Mouse (Mus musculus) megakaryocyte-erythroid progenitor cell, adult 5-6 weeks (primary cell): ENCODE measurements around the gene Cdh5. TPM values are rescaled to one million over a fixed set of nuclear protein-coding genes. Genes with fewer than 3 reads are reported as not detected.
"Not testable (repeated sequence)": the region's sequence is repeated elsewhere in the genome, so short reads cannot be mapped to it uniquely, and the experiment has no call there.

ENCODE experiments used
- ATAC-seq: replicated peaks from 2 replicates; pipeline ENCODE4 v1.8.0; 2016; ENCODE audit warnings: mild to moderate bottlenecking, inconsistent platforms; ENCODE audit not compliant: severe bottlenecking, poor library complexity, low FRiP score, low TSS enrichment
- total RNA-seq, 2 experiments: library from RNA; stranded (forward) in 1 of 2; stranded (reverse) in 1 of 2; fragments of 200-1000, 215-1000 nt in 1 of 2; fragments of >200 nt in 1 of 2; fragmentation: Nextera tagmentation in 1 of 2; gene quantifications; 2 replicates each; pipeline ENCODE4 v1.2.3; 2014 to 2017

The Cdh5 gene
- not detected in 2 replicates for total RNA-seq (2014; fragmentation: Nextera tagmentation)
- total RNA-seq (2017), result not detected in 2 replicates

DNA sequence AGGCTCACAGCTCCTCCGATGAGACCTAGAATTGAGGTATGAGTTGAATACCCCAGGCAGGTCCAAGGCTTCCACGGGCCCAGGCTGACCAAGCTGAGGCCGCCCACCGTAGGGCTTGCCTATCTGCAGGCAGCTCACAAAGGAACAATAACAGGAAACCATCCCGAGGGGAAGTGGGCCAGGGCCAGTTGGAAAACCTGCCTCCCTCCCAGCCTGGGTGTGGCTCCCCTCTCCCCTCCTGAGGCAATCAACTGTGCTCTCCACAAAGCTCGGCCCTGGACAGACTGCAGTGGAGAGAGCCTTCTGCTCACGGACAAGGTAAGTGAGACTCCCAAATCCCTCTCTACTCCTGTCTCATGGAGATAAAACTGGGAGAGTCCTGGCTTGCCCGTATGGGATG lies at the start of gene Cdh5:
Gene Cdh5, plus strand, starts transcription at position 211 of the 400 bp plus-strand sequence.
- no peak for ATAC-seq

DNA sequence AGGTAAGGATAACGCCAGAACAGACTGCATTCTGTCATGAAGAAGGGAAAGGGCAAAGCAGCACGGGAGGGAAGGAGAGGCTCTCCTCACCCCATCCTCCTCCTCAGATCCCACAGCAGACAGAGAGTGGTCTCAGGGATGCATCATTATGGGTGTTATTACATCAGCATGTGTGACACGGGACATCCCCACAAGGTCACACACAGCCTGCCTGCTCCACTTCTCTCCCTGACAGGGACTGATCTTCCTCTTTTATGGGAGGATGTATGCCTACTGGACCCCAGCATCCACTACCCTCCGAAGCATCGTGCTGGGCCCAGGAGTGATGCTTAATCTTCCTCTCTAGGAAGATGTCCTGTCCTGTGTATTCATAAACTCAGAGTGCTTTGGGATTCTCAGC lies 41.5 kb upstream of the Cdh5 start:
- ATAC-seq, result no peak

DNA sequence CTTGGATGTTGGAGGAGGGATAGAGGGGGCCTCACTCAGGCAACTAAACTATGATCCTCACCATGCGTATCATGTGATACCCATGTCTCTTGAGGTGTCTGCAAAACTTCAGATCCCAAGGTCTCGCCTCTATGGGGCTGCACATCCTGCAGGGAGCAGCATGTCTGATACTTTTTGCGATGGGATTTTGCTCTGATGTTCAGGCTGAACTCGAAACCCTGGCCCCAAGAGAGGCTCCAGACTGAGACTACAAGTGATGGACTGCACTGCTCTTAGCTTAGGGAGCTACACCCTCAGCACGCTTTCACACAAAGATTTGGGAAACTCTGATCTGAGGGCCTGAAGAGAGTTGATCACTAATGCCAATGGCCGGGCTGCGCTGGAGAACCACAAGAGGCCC lies 41.0 kb upstream of the Cdh5 start:
- ATAC-seq, result no peak

DNA sequence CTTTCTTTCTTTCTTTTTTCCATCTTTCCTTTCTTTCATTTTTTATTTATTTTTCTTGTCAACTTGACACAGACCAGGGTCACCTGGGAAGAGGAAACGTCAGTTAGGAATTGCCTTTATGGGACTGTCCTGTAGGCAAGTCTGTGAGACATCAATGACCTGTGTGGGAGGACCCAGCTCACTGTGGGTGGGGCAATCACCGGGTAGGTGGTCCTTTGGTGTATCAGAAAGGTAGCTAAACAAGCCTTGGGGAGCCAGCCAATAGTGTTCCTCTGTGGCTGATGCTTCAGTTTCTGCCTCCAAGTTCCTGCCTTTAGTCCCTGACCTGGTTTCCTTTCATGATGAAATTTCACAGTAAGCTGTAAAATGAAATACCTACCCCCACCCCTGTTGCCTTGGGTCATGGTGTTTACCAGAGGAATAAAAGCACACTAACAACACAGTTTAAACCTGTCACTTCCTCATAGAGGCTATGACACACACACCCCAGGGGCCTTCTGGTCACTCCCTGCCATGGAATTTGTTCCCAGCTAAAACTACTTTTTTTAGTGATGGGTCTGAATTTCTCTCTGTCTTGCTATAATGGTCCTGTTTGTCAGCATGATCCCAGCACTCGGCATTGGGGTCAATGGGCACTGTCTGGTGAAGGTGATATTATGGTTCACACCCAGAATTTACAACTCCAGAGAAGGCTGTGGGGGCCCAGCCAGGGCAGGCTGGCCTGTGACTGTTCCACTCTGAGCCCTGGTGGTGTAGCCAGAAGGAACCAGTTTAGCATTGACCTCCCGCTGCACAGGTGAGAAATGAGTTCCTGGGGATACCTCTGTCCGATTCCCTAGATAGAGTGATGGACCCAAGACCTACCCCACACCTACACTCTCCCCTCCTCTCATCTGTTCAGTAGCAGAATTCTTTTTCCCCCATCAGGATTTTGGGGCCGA lies 40.1 kb upstream of the Cdh5 start:
- no peak for ATAC-seq

DNA sequence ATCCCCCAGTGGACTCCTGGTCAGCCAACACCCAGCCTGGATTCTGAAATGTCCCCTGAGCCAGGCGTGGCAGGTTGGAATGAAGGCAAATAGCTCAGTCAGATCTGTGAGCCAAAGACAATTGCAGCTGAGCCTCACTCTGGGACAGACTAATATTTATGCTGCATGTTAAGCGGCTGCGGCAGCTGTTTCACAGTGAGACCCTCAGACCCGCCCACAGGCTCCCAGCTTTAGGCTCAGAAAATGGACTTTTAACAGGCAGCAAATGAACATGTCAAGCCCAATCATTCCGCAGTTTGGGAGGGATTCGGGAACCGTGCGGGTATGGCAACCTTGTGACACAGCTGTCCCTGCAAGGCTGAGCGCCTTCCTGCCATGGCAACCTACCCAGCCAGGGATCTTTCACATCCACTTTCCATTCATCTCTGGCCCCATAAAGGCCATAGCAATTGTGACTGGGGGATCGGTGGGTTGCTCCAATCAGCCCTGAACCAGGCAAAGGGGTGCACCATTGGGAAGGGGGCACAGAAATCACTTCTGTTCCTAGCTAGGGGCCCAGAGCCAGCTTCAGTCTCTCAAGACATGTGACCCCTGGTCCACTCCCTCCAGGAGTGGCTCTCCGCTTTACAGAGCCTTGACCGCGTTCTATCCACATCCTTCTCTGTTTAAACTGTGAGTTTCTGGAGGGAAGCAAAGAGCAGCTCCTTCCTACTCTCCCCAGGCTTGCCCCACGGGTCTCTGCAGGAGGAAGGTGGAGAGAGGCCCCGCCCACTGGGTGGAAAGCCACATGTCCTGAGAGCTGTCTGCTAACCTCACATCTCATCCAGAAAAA lies 39.2 kb upstream of the Cdh5 start:
- ATAC-seq, result no peak

DNA sequence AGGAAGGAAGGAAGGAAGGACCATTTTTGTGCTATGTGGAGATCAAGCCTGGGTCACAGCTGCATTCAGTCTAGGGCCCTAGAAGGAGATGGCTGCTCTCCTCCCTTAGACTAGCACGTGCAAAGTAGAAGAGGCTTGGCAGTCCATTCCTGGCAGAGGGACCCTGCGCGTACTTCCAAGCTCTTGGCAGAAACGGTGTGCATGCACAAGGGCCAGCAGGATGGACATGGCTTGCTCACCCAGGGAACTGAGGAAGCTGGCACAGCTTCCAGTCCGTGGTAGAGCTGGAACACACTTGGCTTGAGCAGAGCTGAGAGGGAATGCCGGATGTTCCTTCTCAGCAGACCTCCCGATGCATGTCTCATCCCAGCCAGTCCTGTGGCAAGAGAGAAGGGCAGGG lies 36.2 kb upstream of the Cdh5 start:
- ATAC-seq, result no peak

DNA sequence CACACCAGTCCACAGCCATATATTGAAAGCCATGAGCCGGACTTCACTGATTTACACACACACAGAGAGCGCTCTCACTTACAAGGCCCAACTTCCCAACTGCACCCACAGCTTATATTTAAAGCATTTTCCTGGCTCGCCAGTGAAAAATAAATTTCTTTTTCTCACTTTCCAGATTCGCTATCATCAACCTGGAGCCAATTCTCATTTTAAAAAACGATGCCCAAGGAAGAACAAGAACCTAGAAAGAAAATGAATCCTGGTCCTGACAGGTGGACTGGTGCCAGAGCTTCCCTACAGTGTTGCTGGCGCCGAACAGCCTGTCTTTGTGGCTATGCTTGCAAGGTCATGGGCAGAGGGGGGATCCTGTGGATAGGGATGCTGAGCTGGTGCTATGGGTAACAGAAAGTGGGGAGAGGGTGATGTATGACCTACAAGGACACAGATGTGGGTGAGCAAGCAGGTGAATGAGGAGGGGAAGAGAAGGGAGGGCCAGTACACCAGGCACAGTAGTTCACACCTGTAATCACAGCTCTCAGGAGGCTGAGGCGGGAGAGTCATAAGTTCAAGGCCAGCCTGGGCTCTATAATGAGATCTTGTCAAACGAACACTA lies 35.4 kb upstream of the Cdh5 start:
- ATAC-seq, result no peak

DNA sequence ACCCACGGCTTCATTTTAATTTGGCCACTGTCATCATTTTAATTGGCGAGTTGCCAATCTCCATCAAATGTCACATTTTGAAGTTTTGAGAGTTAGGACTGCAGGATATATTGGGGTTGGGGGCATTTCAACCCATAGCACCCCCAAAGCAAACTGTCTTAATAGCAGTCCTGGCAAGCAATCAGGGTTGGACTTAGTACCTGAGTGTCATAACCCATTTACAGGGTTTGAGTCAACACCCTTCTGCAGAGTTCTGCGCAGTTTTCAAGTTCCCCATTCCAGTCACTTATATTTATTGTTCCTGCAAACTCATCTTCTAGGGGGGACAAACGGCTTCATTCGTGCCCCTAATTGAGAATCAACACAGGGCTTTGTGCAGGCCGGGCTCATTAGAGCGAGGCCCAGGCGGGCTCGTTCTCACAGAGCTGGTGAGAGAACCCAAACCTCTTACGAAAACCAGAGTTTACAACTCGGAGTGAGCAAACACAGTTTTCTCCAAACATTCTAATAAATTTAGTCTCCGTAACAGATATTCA lies 34.0 kb upstream of the Cdh5 start:
- ATAC-seq, result no peak

DNA sequence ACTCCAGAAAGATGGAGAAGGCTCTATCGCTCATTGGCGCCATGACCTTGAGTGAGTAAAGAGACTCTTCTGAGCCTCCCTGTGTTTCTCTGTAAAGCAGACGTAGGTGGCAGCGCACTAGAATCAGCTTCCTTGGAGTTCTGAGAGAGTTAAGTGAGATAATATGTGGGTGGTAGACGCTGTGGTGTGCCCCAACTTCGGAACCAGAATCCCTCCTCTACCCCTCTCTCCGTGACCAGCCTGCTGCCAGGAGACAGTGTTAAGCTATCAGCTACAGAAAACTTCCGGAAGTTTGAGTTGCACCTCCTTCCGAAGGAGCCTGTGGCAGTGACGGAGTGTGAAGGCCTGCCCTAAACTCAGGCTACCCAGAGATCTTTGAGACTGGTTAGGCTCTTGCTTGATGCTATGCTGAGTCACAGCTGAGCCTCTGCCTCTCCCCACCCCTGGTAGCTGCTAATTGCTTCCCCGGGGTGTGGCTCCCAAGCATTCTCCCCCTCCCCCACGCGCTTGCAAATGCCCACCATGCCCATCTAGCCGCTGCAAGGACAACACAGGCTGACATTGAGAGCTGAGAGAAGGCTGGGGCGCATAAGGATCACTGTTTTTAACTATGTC lies 32.9 kb upstream of the Cdh5 start:
- ATAC-seq, result no peak

DNA sequence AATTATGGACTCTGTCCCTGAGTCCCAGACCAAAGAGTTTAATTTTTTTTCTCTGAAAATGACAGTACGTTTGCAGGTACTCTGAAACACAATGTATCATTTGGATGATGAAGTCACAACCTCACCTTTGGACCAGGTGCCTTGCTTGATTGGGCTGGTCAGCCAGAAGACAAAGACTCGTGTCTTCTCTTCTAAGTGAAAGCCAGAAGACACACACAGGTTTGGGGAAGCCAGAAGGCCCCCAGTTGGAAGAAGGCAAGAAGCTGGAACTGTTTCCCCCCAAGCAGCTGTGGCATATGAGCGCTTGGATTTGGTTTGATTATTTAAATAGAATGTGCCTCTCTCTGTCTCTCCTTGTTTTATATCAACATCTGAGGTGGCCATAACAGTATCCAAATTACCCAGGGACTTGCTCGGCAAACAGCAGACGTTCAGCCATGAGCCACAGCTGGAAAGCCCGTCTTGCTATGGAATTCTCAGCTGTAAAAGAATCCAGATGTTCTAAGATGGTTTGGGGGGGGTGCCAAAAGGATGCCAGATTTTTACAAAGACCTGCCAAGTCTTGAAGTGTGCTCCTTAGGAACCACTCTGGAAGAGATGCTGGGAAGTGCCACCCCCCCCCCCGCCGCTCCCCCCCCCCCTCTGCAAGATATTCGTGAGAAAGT lies 31.1 kb upstream of the Cdh5 start:
- not testable (repeated sequence) for ATAC-seq

DNA sequence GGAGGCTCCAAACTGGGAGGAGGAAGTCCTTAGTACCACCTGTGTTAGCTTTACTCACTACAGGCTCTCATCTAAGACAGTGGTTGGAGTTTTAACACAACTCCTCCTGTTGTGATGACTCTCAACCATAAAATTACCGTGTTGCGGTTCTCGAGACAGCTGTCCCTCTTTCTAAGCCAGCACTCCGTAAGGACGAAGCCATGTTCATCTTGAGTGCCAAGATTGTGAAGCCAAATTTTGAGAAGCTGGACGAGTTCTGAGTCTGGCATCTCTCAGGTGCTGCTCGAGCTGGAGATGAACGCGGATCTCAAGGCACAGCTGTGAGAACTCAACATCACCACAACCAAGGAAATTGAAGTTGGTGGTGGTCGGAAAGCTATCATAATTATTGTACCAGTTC lies 30.5 kb upstream of the Cdh5 start:
- ATAC-seq, result no peak

DNA sequence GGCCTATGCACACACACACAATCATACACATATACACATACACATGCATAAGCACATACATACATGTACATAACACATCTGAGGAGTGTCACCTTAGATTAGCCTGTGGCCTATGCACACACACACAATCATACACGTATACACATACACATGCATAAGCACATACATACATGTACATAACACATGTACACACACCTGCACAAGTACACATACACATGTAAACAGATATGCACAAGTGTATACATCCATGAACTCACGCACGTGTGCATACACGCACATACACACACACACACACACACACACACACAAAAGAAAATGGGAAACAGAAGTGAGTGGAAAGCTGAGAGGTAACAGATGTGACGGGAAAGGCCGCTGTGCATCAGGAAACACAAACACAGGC lies 26.3 kb upstream of the Cdh5 start:
- no peak for ATAC-seq

DNA sequence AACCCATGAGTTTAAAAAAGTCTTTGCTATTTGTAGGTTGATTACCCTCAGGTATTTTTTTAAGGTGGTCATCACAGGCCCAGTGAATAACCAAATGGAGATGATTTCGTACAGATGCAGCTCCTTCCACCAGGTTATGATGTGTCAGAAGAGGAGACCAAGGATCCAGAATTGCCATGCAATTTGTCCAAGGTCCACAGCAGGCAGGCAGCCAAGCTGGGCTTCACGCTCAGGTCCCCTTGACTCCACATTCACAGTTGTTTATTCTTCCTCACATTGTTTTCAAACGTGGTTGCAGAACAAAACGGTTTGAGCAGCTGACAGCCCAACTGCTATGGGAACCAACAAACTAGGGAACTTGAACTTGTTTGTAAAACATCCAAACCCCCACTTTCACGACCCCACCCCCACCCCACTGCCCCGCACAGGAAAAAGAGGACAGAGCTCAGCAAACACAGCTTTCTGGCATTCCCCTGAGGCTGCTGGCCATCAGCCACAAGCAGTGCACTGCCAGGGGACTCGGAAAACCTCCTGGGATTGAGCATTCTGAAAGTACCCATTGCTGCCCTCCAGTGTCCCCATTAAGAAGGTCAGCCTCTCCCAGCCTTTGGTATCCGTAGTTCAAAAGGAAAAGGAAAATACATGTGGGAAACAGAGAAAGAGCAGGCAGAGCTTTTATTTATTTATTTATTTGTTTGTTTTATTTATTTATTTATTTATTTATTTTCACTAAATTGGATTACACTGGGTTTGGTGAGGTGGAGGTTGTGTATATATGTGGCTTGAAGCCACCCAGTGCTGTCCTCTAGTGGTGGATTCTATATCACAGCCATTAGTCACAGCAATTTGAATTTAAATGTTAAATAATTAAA lies 24.6 kb upstream of the Cdh5 start:
- ATAC-seq, result no peak

DNA sequence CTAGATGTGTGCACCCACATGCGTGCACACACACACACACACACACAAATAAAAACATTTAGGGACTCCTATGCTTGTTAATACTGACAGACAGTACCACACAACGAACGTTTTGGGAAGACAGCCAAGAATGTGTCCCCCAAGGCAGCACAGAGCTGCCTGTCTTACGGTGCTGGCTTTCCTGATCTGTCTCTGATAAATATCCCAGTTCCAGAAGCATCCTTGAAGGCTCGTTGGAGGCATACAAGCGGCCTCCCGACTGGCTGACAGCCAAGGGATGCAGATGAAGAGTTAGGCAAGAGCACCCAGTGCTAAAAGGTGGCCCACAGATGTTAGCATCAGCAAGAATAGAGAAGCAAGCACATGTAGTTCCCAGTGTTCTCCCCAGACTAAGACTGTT lies 23.3 kb upstream of the Cdh5 start:
- ATAC-seq, result no peak

DNA sequence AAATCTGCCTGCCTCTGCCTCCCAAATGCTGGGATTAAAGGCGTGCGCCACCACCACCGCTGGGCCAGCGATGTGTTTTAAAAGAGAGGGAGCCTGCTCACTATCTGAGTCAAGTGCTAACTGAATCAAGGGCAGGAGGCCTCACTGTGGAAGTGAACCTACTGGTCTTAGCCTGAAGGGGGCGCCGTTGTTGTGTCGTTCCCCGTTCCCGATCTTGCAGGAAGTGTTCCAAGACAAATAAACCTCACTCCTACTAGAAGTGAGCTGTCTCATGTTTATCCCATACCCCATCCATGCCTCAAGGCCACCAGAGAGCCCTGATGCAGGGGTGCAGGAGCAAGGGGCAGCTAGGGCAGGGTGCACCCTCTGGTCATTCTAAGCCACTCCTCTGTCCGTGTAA lies 16.1 kb upstream of the Cdh5 start:
- ATAC-seq, result no peak

DNA sequence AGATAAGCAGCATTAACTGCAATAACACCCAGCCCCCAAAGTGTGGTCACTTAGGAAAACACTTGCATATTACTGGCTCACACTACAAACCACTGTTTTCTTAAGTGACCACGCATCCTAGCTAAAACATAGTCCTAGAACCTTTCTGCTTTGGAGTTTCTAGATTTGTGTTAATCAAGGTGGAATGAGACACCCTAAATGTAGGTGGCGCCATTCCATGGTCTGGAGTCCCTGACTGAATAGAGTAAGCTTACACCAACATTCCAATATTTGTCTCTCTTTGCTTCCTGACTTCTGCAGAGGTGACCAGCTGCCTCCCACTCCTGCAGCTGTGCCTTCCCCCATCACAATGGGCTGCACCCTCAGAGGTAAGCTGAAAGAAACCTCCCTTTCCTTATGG lies 14.8 kb upstream of the Cdh5 start:
- ATAC-seq, result 0 out of 2 replicates have a peak, but pooled peaks have one; percentile 26

DNA sequence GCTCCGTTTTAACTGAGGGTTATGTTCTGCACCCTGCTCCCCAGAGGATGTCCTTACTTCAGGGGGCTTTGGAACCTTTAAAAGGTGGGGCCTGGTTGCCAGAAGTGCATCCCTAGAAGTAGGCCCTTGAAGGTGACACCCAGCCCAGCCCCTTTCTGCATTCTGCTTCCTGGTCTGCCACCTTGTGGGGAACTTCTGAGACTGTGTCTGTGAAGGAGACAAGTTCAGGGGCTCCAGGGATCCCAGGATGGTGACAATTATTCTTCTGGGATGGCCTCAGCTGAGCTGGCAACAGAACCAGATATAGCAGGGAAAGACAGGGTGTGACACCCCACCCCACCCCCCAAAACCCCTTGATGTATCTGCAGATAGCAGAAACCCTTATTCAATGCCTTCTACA lies 14.3 kb upstream of the Cdh5 start:
- ATAC-seq, result no peak

DNA sequence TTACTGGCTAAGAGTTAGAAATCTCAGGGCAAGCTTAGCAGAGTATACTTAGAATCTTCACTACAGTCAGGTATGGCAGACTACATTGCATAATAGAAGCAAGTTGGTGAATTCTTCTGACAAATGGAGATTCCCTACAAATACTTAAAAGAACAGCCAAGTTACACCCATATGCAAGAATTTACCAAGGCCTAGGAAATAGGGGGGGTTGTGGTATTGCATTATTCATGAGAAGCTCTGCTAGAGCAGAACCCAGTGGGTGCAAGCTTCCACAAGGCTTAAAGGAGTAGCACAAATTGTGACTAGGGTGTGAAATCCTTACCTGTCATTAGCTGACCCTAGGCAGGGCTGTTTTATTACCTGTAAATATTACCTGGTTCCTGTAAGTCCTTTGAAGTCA lies 13.5 kb upstream of the Cdh5 start:
- ATAC-seq, result not testable (repeated sequence)
